ENCODE assay signal across 31 mouse cellular contexts in the genomic region with DNA sequence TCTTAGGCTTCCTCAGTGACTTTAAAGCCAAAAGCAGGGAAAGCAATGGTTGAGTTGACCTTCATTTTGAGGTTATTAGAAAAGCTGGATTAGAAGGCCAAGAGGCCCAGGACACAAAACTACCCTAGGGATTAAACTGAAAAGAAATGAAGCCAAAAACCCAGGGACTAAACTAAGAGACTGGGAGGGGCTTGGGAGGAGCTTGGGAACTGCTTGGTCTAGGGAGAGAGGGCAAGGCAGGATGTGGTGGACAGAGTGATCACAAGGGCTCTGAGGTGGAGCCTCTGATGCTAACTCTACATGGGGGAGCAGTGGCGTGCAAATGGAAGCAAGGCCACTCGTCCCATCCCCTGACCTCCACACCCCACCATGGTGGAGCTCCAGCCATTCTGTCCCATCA.
"Had no signal": no experiment of that assay in that cellular context is flagged by ENCODE, and none has a peak within 500 bp of the region (broad histone marks: within the 10 kb centered on the region; RNA-seq: fewer than 3 reads in every experiment).

No protein-coding gene starts in this region.

- H3K4me1 ChIP-seq: limb, embryonic 12.5 days; liver, embryonic 13.5 days; liver, embryonic 15.5 days; midbrain, embryonic 12.5 days; midbrain, embryonic 13.5 days; midbrain, embryonic 15.5 days; neural tube, embryonic 12.5 days had no signal

- DNase-seq: left cerebral cortex, postnatal 4 days; liver; liver, embryonic 13.5 days; liver, postnatal 0 days; lung, adult 18-20 months; lung, adult 2 months; lung, embryonic 14.5 days; lung, postnatal 10 days; lung, postnatal 14 days; lung, postnatal 36 days; lung, postnatal 4 days; midbrain, embryonic 14.5 days had no signal

- H3K4me3 ChIP-seq: left cerebral cortex, adult 2 months; limb, embryonic 10.5 days; limb, embryonic 12.5 days; limb, embryonic 13.5 days; limb, embryonic 15.5 days; liver, embryonic 12.5 days; liver, embryonic 13.5 days; liver, embryonic 15.5 days; lung, embryonic 15.5 days; megakaryocyte, embryonic 14.5 days; midbrain, embryonic 12.5 days; midbrain, embryonic 13.5 days; midbrain, embryonic 15.5 days; myocyte; neural tube, embryonic 12.5 days had no signal

- H3K4me2 ChIP-seq: limb, embryonic 12.5 days; limb, embryonic 13.5 days; limb, embryonic 15.5 days; liver, embryonic 11.5 days; liver, embryonic 12.5 days; liver, embryonic 13.5 days; liver, embryonic 15.5 days; lung, embryonic 14.5 days; lung, embryonic 15.5 days; midbrain, embryonic 12.5 days; midbrain, embryonic 13.5 days; midbrain, embryonic 15.5 days; neural tube, embryonic 12.5 days had no signal

- H3K27ac ChIP-seq: left cerebral cortex, adult 2 months; limb, embryonic 10.5 days; limb, embryonic 12.5 days; limb, embryonic 13.5 days; limb, embryonic 15.5 days; liver, embryonic 12.5 days; liver, embryonic 13.5 days; liver, embryonic 14.5 days; liver, embryonic 15.5 days; lung, embryonic 15.5 days; macrophage; midbrain, embryonic 12.5 days; midbrain, embryonic 13.5 days; midbrain, embryonic 15.5 days; neural tube, embryonic 12.5 days had no signal

- H3K9ac ChIP-seq: limb, embryonic 12.5 days; limb, embryonic 13.5 days; limb, embryonic 15.5 days; liver, embryonic 12.5 days; liver, embryonic 13.5 days; liver, embryonic 14.5 days; liver, embryonic 15.5 days; liver, postnatal 0 days; lung, embryonic 14.5 days; lung, embryonic 15.5 days; midbrain, embryonic 12.5 days; midbrain, embryonic 13.5 days; midbrain, embryonic 15.5 days; neural tube, embryonic 12.5 days had no signal

- ATAC-seq: liver, embryonic 12.5 days; liver, postnatal 0 days; lung, postnatal 0 days; midbrain, embryonic 13.5 days; midbrain, embryonic 15.5 days; midbrain, embryonic 16.5 days had no signal

- H3K27me3 ChIP-seq: limb, embryonic 12.5 days; limb, embryonic 13.5 days; limb, embryonic 15.5 days; liver, embryonic 13.5 days; liver, embryonic 15.5 days; lung, embryonic 15.5 days; midbrain, embryonic 12.5 days; midbrain, embryonic 13.5 days; midbrain, embryonic 15.5 days; neural tube, embryonic 12.5 days had no signal

- H3K9me3 ChIP-seq: limb, embryonic 10.5 days; limb, embryonic 12.5 days; limb, embryonic 13.5 days; limb, embryonic 15.5 days; liver, embryonic 12.5 days; liver, embryonic 13.5 days; liver, embryonic 15.5 days; lung, embryonic 15.5 days; megakaryocyte, embryonic 14.5 days; midbrain, embryonic 12.5 days; midbrain, embryonic 13.5 days; midbrain, embryonic 15.5 days; neural tube, embryonic 12.5 days had no signal

- H3K36me3 ChIP-seq: limb, embryonic 10.5 days; limb, embryonic 12.5 days; limb, embryonic 13.5 days; limb, embryonic 15.5 days; liver, embryonic 12.5 days; liver, embryonic 13.5 days; liver, embryonic 15.5 days; lung, embryonic 15.5 days; midbrain, embryonic 12.5 days; midbrain, embryonic 13.5 days; midbrain, embryonic 15.5 days; neural tube, embryonic 12.5 days had no signal
